Mouse (Mus musculus): ENCODE data around the gene Msantd1. TPM values are rescaled to one million over a fixed set of nuclear protein-coding genes. Genes with fewer than 3 reads are reported as not detected.

The Msantd1 gene
- polyA plus RNA-seq, 1 experiment = 1.3 TPM

- no peak for TF ChIP-seq GATA1 (IDR thresholded peaks at IDR 0.05; ENCODE audit: low read length)
Measured at GRCm38 (mm10) chr5:34949769-34950211, 42.0 kb downstream of the Msantd1 start.

- no peak for TF ChIP-seq GATA1 (IDR thresholded peaks at IDR 0.05; ENCODE audit: low read length)
Measured at GRCm38 (mm10) chr5:34950486-34951160, 42.8 kb downstream of the Msantd1 start.

- TF ChIP-seq GATA1 (IDR thresholded peaks at IDR 0.05; ENCODE audit: low read length) = no peak
Measured at GRCm38 (mm10) chr5:34951161-34951834, 43.5 kb downstream of the Msantd1 start.

GRCm38 (mm10) chr5:34954508-34954907 lies 46.7 kb downstream of the Msantd1 start:
- no peak for TF ChIP-seq GATA1 (IDR thresholded peaks at IDR 0.05; ENCODE audit: low read length)

- no peak for TF ChIP-seq GATA1 (IDR thresholded peaks at IDR 0.05; ENCODE audit: low read length)
Measured at GRCm38 (mm10) chr5:34955630-34956029, 47.8 kb downstream of the Msantd1 start.

GRCm38 (mm10) chr5:34956151-34956550 lies 48.3 kb downstream of the Msantd1 start:
- TF ChIP-seq GATA1 (IDR thresholded peaks at IDR 0.05; ENCODE audit: low read length) = no peak

- no peak for TF ChIP-seq GATA1 (IDR thresholded peaks at IDR 0.05; ENCODE audit: low read length)
Measured at GRCm38 (mm10) chr5:34957015-34957414, 49.2 kb downstream of the Msantd1 start.

GRCm38 (mm10) chr5:34960021-34960420 lies 52.2 kb downstream of the Msantd1 start:
- TF ChIP-seq GATA1 (IDR thresholded peaks at IDR 0.05; ENCODE audit: low read length) = peak; percentile 43

- no peak for TF ChIP-seq GATA1 (IDR thresholded peaks at IDR 0.05; ENCODE audit: low read length)
Measured at GRCm38 (mm10) chr5:34965531-34965930, 57.7 kb downstream of the Msantd1 start.

GRCm38 (mm10) chr5:34968386-34968785 lies 60.6 kb downstream of the Msantd1 start:
- TF ChIP-seq GATA1 (IDR thresholded peaks at IDR 0.05; ENCODE audit: low read length) = no peak

GRCm38 (mm10) chr5:34972471-34972870 lies 64.7 kb downstream of the Msantd1 start:
- TF ChIP-seq GATA1 (IDR thresholded peaks at IDR 0.05; ENCODE audit: low read length) = no peak

Other genes starting within 250 kb of the Msantd1 start
- 37.7 and 44.0 TPM in 2 replicates for gene Nop14, start 247.9 kb upstream of the Msantd1 start, polyA plus RNA-seq (2012)
- 0.48 and 0.60 TPM in 2 replicates for gene Grk4, start 247.6 kb upstream of the Msantd1 start, polyA plus RNA-seq (2012)
- 5.5 and 7.3 TPM in 2 replicates for gene Htt, start 146.3 kb upstream of the Msantd1 start, polyA plus RNA-seq (2012)
- gene Rgs12, start 41.4 kb downstream of the Msantd1 start, polyA plus RNA-seq (2012) = 5.5 and 5.6 TPM in 2 replicates
- gene Hgfac, start 133.5 kb downstream of the Msantd1 start, polyA plus RNA-seq (2012) = not detected in 2 replicates
- not detected in 2 replicates for gene Dok7, start 148.8 kb downstream of the Msantd1 start, polyA plus RNA-seq (2012)
- 10.8 and 29.0 TPM in 2 replicates for gene Lrpap1, start 197.8 kb downstream of the Msantd1 start, polyA plus RNA-seq (2012)